Mouse (Mus musculus): ENCODE measurements around the gene Rnf141.

DNA sequence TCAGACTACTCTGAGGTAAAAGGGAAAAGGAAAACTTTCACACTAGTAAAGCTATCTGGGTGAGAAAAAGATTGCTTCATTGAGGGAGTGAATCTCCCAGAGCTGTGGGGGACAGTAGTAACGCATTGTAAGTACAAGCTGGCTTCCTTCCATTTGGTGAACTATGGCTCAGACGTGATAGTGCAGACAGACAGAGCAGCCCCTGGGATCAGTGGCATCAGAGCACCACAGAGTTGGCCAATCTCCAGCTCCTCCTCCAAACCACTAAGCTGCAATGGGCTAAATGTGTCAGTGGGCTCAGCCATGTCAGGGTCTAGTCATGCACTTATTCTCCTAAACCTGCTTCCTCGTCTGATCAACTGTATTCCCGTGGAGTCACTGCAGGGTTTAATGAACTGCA, 20.7 kb downstream of the Rnf141 start:
- TF ChIP-seq POLR2A (IDR thresholded peaks at IDR 0.05; ENCODE audit: control insufficient read depth, extremely low read depth, insufficient read depth, low read length, poor library complexity), result no peak
- no peak for TF ChIP-seq CTCF (IDR thresholded peaks at IDR 0.05; ENCODE audit: borderline replicate concordance, control insufficient read depth, extremely low read depth, insufficient read depth, low read length, poor library complexity)
